Mouse (Mus musculus) embryonic facial prominence, embryonic 13.5 days (tissue): ENCODE data around the gene Insm1. TPM values are rescaled to one million over a fixed set of nuclear protein-coding genes. Genes with fewer than 3 reads are reported as not detected.

ENCODE experiments used
- ATAC-seq: fragments of 200-750 bp; cut with Nextera tagmentation; 2 replicates; pipeline ENCODE4 v1.8.0; 2017; ENCODE audit warnings: low read depth; ENCODE audit not compliant: insufficient number of reproducible peaks, insufficient read depth, low FRiP score, low TSS enrichment
- H3K27ac ChIP-seq: fragments of 300-500 bp; sonication (generic); 2 replicates; pipeline ENCODE4 v1.5.1; 2015; ENCODE audit warnings: moderate library complexity, mild to moderate bottlenecking, inconsistent platforms
- H3K27me3 ChIP-seq: fragments of 300-500 bp; sonication (generic); 2 replicates; pipeline ENCODE4 v1.6.1; 2015; ENCODE audit warnings: mild to moderate bottlenecking, inconsistent platforms
- H3K36me3 ChIP-seq: fragments of 300-500 bp; sonication (generic); 2 replicates; pipeline ENCODE4 v1.6.1; 2015; ENCODE audit warnings: mild to moderate bottlenecking, inconsistent platforms
- H3K4me1 ChIP-seq: fragments of 300-500 bp; sonication (generic); 2 replicates; pipeline ENCODE4 v1.6.1; 2015; ENCODE audit warnings: inconsistent platforms
- H3K4me2 ChIP-seq: fragments of 300-500 bp; sonication (generic); 2 replicates; pipeline ENCODE4 v1.6.1; 2015; ENCODE audit warnings: moderate library complexity, mild to moderate bottlenecking, inconsistent platforms
- H3K4me3 ChIP-seq: fragments of 300-500 bp; sonication (generic); 2 replicates; pipeline ENCODE4 v1.5.1; 2015; ENCODE audit warnings: mild to moderate bottlenecking, inconsistent platforms
- H3K9ac ChIP-seq: fragments of 300-500 bp; sonication (generic); 2 replicates; pipeline ENCODE4 v1.6.1; 2015; ENCODE audit warnings: mild to moderate bottlenecking, inconsistent platforms
- H3K9me3 ChIP-seq: fragments of 300-500 bp; sonication (generic); 2 replicates; pipeline ENCODE4 v1.6.1; 2016; ENCODE audit warnings: inconsistent platforms
- WGBS: fragments of 180-500 bp; shearing (Covaris S2); methylation state at CpG from one replicate; pipeline ENCODE4 v1.1.7; 2015; ENCODE audit warnings: mixed read lengths; 5-methylcytosine and 5-hydroxymethylcytosine counted together
- polyA plus RNA-seq: library from polyadenylated mRNA; unstranded; fragments of >200 nt; fragmentation: Nextera tagmentation; extraction: Ambion mirVana; gene quantifications from 2 replicates; pipeline ENCODE4 v1.2.1, GENCODE M21; 2015

Gene Insm1
- polyA plus RNA-seq, 1 experiment from 2014 or later, result 0.80 TPM

DNA sequence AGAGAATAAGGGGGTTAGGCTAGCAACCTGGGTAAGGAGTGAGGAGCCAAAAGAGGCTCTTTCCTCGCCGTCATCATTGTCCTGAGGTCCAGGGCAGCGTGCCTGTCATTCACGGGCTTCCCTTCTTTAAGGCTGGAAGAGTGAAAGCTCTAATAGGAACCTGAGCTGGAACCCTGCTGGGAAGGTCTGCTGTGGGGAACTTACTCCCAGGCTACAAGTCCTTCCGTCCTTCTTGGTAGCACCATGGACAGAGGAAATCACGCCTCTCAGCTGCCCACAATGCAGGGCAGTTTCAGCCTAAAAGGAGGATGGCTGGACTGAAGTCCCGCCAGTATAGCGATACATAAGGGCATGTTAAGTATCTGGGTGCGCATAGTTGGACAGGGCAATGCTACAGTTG, 4.8 kb downstream of the Insm1 start:
- no peak overlapping the region for H3K9ac ChIP-seq

DNA sequence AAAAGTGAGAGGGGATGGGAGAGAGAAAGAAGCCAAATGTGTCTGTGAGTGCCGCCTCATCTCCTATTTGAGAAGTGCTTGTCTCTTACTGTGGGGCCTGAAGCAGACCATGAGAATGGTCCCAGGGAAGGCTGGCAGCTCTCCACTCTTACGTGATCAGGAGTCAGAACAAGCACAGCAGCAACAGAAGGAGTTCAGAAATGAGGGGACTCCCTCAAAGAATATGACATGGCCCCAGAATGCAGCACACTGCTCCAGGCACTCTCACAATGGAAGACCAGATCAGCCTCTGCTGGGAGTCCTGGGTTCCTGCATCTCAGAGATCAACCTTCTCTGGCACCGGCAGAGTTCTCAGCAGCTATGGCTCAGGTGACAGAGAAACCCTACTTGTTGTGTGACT, 5.9 kb downstream of the Insm1 start:
- 53% methylated on average over 3 of the region's 3 CpGs for WGBS
- no peak for ATAC-seq
- Histone ChIP-seq H3K27ac (no peak overlapping the region), H3K9me3 (no peaks in the 10 kb centered on the region), H3K4me2 (no peak overlapping the region), H3K9ac (no peak overlapping the region), H3K36me3 (no peaks in the 10 kb centered on the region), H3K4me3 (no peak overlapping the region), H3K4me1 (peaks cover 14% of the 10 kb centered on the region), H3K27me3 (peaks cover 65% of the 10 kb centered on the region)

More for the DNA sequence above, 4.8 kb downstream of the Insm1 start:
- Histone ChIP-seq H3K4me3 (no peak overlapping the region), H3K36me3 (no peaks in the 10 kb centered on the region), H3K27me3 (peaks cover 76% of the 10 kb centered on the region), H3K27ac (no peak overlapping the region), H3K4me2 (no peak overlapping the region), H3K9me3 (no peaks in the 10 kb centered on the region), H3K4me1 (peaks cover 23% of the 10 kb centered on the region)
- 5% methylated on average over 9 of the region's 9 CpGs for WGBS
- no peak for ATAC-seq

DNA sequence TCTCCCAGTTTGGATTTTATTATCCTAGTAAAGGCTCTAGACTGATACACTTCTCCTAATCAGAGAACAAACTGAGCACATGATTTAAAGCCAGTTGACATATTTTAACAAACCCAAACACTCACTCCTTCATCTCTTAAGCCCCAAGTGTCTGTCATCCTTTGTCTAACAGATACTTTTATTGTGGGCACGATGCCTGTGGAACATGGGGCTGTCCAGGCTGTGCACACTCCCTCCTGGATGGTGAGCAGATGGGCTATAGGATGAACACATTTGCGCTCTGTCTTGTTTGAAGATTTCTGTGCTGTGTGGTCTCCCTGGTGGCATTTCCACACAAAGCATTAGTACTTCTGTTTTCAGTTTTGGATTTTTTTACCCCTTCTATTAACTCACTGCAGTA, 6.7 kb downstream of the Insm1 start:
- Histone ChIP-seq H3K4me2 (no peak overlapping the region), H3K27ac (no peak overlapping the region), H3K9me3 (no peaks in the 10 kb centered on the region), H3K4me3 (no peak overlapping the region), H3K36me3 (no peaks in the 10 kb centered on the region), H3K27me3 (peaks cover 57% of the 10 kb centered on the region), H3K4me1 (peaks cover 6% of the 10 kb centered on the region), H3K9ac (no peak overlapping the region)
- ATAC-seq, result no peak
- WGBS, result 62% methylated on average over 2 of the region's 2 CpGs

DNA sequence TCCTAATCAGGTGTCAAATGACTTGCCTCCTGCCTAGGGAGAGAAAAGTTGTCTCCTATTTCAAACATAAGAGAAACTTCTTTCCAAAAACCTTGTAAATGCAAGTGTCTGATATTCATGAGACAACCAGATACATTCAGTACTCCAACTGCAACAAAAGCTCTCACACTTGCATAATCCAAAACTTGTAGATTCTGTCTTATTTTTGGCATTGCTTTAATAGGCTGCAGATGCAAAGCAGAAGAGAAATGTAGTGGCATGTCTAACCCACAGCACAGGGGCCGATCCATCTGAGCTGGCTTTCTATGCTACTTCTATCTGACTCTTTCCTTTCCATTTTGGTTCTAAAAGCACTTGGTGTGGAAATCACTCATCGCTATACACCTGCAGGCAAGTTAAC, 9.8 kb downstream of the Insm1 start:
- H3K9ac ChIP-seq, result no peak overlapping the region
- ATAC-seq, result no peak
- H3K27ac ChIP-seq, result no peak overlapping the region
- H3K9me3 ChIP-seq, result no peaks in the 10 kb centered on the region
- 0 out of 2 replicates have a peak, but pooled peaks cover 4% of the 10 kb centered on the region for H3K4me1 ChIP-seq
- 74% methylated on average over 2 of the region's 2 CpGs for WGBS
- peaks cover 27% of the 10 kb centered on the region for H3K27me3 ChIP-seq
- H3K36me3 ChIP-seq, result no peaks in the 10 kb centered on the region
- H3K4me2 ChIP-seq, result no peak overlapping the region
- no peak overlapping the region for H3K4me3 ChIP-seq

DNA sequence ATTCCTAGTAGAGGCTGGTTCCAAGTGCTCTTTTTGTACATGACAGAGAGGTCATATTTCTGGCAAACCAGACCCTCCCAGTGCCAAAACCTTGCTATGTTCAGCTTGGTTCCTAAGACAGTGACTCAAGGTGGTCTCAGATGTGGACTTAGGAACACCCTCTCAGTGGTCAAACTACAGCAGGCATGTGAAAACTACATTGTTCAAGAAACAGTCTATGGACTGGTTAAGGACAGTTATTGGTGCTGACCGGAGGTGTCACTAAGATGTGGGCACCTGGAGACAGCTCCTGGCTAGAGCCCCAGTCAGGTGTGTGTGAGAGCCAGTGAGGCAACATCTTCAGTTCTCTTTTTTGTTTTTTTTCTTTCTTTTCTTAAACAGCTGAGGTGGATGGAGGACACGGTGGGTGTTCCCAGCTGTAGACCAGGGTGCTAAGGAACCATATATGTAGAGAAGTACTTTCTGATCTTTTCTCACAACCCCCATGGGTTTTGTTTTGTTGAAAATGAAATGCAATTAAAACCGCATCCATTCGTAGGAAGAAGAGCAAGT, 17.6 kb downstream of the Insm1 start:
- Histone ChIP-seq H3K4me3 (no peak overlapping the region), H3K9ac (no peak overlapping the region), H3K27me3 (no peaks in the 10 kb centered on the region), H3K4me2 (no peak overlapping the region), H3K27ac (no peak overlapping the region), H3K36me3 (peaks cover 3% of the 10 kb centered on the region; the same call in 1 of the 2 replicates), H3K4me1 (no peaks in the 10 kb centered on the region), H3K9me3 (no peaks in the 10 kb centered on the region)
- WGBS, result 89% methylated on average over 4 of the region's 4 CpGs
- no peak for ATAC-seq

DNA sequence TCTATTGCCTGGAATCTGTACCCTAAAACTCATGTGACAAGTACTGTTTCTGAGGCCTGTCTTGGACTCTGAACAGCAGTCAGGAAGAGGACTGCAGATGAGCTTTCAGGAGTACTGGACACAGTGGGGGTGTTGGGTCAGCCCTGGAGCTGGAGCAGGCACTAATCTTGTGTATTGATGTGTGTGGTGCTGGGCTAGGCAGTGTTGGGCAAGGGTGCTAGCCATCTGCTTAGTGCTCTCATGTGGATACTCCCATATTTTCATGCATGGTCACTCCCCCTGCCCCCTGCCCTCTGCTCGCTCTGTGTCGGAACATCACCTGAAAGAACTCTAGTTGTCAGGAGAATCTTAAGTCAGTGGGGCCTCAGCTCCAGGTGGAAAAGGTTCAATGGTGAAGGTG, 22.3 kb downstream of the Insm1 start:
- no peak for ATAC-seq
- Histone ChIP-seq H3K4me2 (no peak overlapping the region), H3K27ac (no peak overlapping the region), H3K36me3 (peaks cover 3% of the 10 kb centered on the region; the same call in 1 of the 2 replicates), H3K4me3 (no peak overlapping the region), H3K9me3 (no peaks in the 10 kb centered on the region), H3K9ac (no peak overlapping the region), H3K27me3 (no peaks in the 10 kb centered on the region), H3K4me1 (peaks cover 11% of the 10 kb centered on the region)
- WGBS, result 85% methylated on average over 2 of the region's 2 CpGs

DNA sequence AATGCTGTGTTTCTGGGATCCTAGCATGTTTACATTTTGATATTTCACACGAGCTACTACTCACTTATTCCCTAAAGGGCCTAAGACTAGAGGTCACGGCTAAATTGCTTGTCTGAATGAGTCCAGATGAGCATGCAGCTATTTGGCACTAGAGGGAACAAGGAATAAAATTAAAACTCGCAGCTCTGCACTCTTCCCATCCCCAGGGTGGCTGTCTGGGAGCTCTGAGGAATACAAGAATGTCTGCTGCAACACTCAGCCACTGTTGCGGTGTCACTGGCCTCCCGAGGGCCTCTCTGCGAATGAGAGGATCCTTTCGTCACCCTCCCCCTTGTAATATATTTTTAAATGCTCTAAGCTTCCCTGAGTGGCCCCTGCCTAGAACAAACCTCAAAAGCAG, 23.7 kb downstream of the Insm1 start:
- Histone ChIP-seq H3K4me3 (no peak overlapping the region), H3K36me3 (peaks cover 3% of the 10 kb centered on the region; the same call in 1 of the 2 replicates), H3K27ac (no peak overlapping the region), H3K4me1 (peaks cover 11% of the 10 kb centered on the region), H3K4me2 (no peak overlapping the region), H3K27me3 (no peaks in the 10 kb centered on the region), H3K9ac (no peak overlapping the region), H3K9me3 (no peaks in the 10 kb centered on the region)
- 50% methylated on average over 7 of the region's 7 CpGs for WGBS
- ATAC-seq, result no peak

DNA sequence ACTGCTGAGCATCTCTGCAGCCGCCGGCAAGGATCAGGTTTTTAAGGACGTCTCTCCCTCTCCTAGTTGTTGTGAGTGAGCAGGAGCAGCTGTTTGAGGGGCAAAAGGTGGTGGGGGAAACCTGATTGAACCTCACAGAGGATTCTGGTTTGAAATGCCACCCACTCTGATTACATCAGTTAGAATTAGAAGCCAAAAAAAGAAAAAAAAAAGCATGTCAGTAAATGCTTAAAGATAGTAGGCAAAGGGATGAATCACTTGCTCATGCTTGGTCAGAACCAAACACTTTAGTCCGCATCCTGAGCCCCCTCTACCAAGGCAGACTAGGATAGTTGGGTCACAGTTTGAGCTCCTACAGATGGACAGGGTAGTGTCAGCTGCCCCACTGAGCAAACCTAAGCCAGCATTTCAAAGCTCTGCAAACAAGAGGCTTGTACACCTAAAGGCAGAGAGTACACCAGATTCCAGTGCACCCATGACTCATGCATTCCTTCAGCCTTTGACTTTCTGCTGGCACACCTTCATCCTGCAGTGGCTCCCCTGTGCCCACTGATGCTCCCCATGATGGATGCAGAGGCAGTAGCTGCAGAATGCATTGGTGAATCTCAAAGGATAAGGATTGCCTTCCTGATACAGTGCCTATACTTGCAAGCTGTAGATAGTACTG, 24.8 kb downstream of the Insm1 start:
- Histone ChIP-seq H3K27ac (no peak overlapping the region), H3K4me1 (peaks cover 11% of the 10 kb centered on the region), H3K27me3 (no peaks in the 10 kb centered on the region), H3K9me3 (no peaks in the 10 kb centered on the region), H3K9ac (no peak overlapping the region), H3K4me2 (no peak overlapping the region), H3K36me3 (peaks cover 3% of the 10 kb centered on the region; the same call in 1 of the 2 replicates), H3K4me3 (no peak overlapping the region)
- ATAC-seq, result no peak
- 70% methylated on average over 4 of the region's 4 CpGs for WGBS

DNA sequence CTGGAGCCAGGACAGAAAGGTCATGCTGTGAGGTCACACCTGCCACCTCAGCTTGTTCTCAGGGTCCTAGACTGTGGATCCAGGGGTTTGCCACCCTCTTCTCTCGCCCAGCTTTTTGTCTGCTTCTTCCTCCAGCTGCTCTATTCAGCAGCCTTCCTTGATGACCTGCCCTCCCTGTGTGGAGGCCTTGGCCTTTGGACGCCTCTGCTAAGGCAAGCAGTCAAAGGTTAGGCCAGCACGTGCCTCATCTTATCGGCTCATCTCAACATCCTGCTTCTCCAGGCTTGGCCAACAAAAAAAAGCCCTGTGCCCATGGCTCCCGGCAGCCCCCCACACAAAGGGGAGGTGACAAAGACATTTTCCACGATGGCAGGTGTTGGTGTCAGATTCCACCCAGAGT, 25.9 kb downstream of the Insm1 start:
- H3K4me2 ChIP-seq, result no peak overlapping the region
- H3K27ac ChIP-seq, result no peak overlapping the region
- no peak overlapping the region for H3K9ac ChIP-seq
- H3K4me3 ChIP-seq, result no peak overlapping the region
- WGBS, result 43% methylated on average over 6 of the region's 6 CpGs
- peaks cover 11% of the 10 kb centered on the region for H3K4me1 ChIP-seq
- H3K9me3 ChIP-seq, result no peaks in the 10 kb centered on the region
- no peaks in the 10 kb centered on the region for H3K27me3 ChIP-seq
- peaks cover 3% of the 10 kb centered on the region; the same call in 1 of the 2 replicates for H3K36me3 ChIP-seq
- ATAC-seq, result no peak

DNA sequence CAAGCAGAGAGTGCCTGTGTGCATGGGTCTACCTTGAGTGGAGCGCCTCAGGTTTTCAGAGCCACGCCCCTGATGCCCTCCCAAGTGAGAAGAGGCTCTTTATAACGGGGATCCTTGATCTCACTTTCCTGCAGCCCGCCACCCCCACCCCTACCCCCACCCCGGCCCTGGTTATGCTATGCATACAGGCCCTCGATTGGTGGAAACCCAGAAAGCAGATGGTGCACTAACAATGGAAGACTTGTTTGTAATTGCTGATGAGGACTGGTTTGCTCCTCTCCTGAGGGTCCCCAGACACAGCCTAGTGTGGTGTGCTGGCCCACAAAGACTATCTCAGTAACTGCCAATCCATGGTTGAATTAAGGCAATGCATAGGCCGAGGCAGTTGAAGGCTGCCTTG, 27.3 kb downstream of the Insm1 start:
- no peak for ATAC-seq
- Histone ChIP-seq H3K4me2 (no peak overlapping the region), H3K4me3 (no peak overlapping the region), H3K9ac (no peak overlapping the region), H3K27me3 (no peaks in the 10 kb centered on the region), H3K9me3 (no peaks in the 10 kb centered on the region), H3K4me1 (peaks cover 11% of the 10 kb centered on the region), H3K27ac (no peak overlapping the region), H3K36me3 (peaks cover 3% of the 10 kb centered on the region; the same call in 1 of the 2 replicates)
- WGBS, result 75% methylated on average over 7 of the region's 7 CpGs

DNA sequence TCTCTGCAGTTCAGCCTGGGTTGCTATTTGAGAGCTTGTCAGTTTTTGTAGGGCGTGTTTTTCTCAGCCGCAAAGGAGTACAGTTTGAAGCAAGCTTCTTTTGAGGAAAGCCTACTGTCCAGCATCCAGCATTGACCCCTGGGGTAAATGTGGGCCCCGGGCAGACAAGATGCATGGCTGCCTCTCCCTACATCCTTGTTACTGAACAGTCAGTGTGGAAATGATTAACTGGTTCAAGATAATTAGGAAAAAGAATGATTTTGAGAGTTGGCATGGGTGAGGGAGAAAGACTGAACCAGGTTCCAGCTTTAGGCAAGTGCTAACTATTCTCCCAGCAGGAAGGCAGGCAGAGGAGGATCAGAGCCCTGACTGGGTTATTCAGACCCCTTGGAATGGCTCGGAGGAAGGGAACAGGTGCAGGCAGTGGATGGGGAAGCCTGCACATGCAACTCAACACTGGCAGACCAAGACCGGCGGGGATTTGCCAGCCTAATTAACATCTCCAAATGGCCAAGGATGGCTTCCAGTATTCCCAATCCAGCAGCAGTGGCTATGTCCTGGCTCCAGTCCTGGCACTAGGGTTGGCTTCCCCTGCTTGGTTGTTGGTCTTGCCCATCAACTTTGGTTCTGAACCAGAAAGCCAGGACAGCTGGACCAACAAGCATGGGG, 28.6 kb downstream of the Insm1 start:
- Histone ChIP-seq H3K4me1 (peaks cover 11% of the 10 kb centered on the region), H3K9me3 (no peaks in the 10 kb centered on the region), H3K27me3 (no peaks in the 10 kb centered on the region), H3K4me2 (no peak overlapping the region), H3K9ac (no peak overlapping the region), H3K4me3 (no peak overlapping the region), H3K36me3 (no peaks in the 10 kb centered on the region), H3K27ac (no peak overlapping the region)
- 77% methylated on average over 6 of the region's 6 CpGs for WGBS
- ATAC-seq, result no peak

DNA sequence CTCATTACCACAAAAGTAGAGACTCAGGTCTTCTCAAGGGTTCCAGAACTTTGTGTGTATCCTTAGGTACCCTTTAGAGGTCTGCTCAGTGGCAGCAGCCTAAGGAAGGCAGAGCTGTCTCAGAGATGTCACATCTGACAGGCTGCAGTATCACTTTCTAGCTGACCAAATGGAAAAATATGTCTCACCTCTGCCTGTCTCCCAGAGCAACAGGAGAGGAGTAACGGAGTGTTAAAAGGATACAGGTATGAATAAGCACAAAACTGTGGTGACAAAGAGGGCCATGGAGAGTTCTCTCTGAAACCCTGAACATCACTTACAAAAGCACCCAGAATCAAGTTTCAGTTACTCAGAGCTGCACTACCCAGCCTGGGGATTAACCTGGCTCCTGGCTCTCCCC, 32.7 kb downstream of the Insm1 start:
- no peak overlapping the region for H3K4me2 ChIP-seq
- no peak overlapping the region for H3K4me3 ChIP-seq
- no peak overlapping the region for H3K9ac ChIP-seq
- WGBS, result 71% methylated on average over 1 of the region's 1 CpGs
- H3K27me3 ChIP-seq, result no peaks in the 10 kb centered on the region
- no peak for ATAC-seq
- peaks cover 3% of the 10 kb centered on the region for H3K4me1 ChIP-seq
- H3K27ac ChIP-seq, result no peak overlapping the region
- H3K9me3 ChIP-seq, result no peaks in the 10 kb centered on the region
- H3K36me3 ChIP-seq, result no peaks in the 10 kb centered on the region
